Mouse (Mus musculus): Measurements from ENCODE around the gene Gdpd5. TPM values are rescaled to one million over a fixed set of nuclear protein-coding genes. Genes with fewer than 3 reads are reported as not detected.

The Gdpd5 gene
- polyA plus RNA-seq, 1 experiment from 2014 or later = 22.0 TPM

GRCm38 (mm10) chr7:99395908-99396616 lies 14.8 kb downstream of the Gdpd5 start:
- no peak overlapping the region for H3K9ac ChIP-seq
- 52% methylated on average over 11 of the region's 11 CpGs for WGBS

GRCm38 (mm10) chr7:99396994-99397659 lies 15.9 kb downstream of the Gdpd5 start:
- H3K4me3 ChIP-seq = no peak overlapping the region
- peaks cover 20% of the 10 kb centered on the region for H3K4me1 ChIP-seq
- no peaks in the 10 kb centered on the region for H3K9me3 ChIP-seq
- 66% methylated on average over 11 of the region's 11 CpGs for WGBS
- H3K36me3 ChIP-seq = 0 out of 2 replicates have a peak, but pooled peaks cover 3% of the 10 kb centered on the region
- no peak overlapping the region for H3K4me2 ChIP-seq
- H3K27me3 ChIP-seq = no peaks in the 10 kb centered on the region
- ATAC-seq (ENCODE audit: borderline replicate concordance, extremely low read depth, low FRiP score, low TSS enrichment) = no peak
- H3K27ac ChIP-seq = no peak overlapping the region
- H3K9ac ChIP-seq = no peak overlapping the region

More at GRCm38 (mm10) chr7:99395908-99396616, 14.8 kb downstream of the Gdpd5 start:
- Histone ChIP-seq H3K4me1 (peaks cover 19% of the 10 kb centered on the region), H3K36me3 (0 out of 2 replicates have a peak, but pooled peaks cover 3% of the 10 kb centered on the region), H3K27ac (no peak overlapping the region), H3K27me3 (no peaks in the 10 kb centered on the region), H3K9me3 (no peaks in the 10 kb centered on the region), H3K4me2 (no peak overlapping the region), H3K4me3 (no peak overlapping the region)
- ATAC-seq (ENCODE audit: borderline replicate concordance, extremely low read depth, low FRiP score, low TSS enrichment) = no peak

GRCm38 (mm10) chr7:99401373-99401772 lies 20.2 kb downstream of the Gdpd5 start:
- ATAC-seq (ENCODE audit: borderline replicate concordance, extremely low read depth, low FRiP score, low TSS enrichment) = peak; percentile 66; the same call in 1 of the 2 replicates
- Histone ChIP-seq H3K9ac (no peak overlapping the region), H3K4me3 (no peak overlapping the region), H3K36me3 (0 out of 2 replicates have a peak, but pooled peaks cover 3% of the 10 kb centered on the region), H3K4me1 (peaks cover 14% of the 10 kb centered on the region), H3K9me3 (no peaks in the 10 kb centered on the region), H3K4me2 (no peak overlapping the region), H3K27me3 (no peaks in the 10 kb centered on the region), H3K27ac (peak overlapping the region; percentile 43; the same call in 1 of the 2 replicates)
- WGBS = 40% methylated on average over 8 of the region's 8 CpGs

- Histone ChIP-seq H3K27ac (no peak overlapping the region), H3K27me3 (no peaks in the 10 kb centered on the region), H3K36me3 (0 out of 2 replicates have a peak, but pooled peaks cover 3% of the 10 kb centered on the region), H3K4me2 (no peak overlapping the region), H3K4me3 (no peak overlapping the region), H3K9ac (no peak overlapping the region), H3K4me1 (peaks cover 12% of the 10 kb centered on the region), H3K9me3 (no peaks in the 10 kb centered on the region)
- 71% methylated on average over 6 of the region's 6 CpGs for WGBS
- no peak for ATAC-seq (ENCODE audit: borderline replicate concordance, extremely low read depth, low FRiP score, low TSS enrichment)
Observed at GRCm38 (mm10) chr7:99402477-99402876, 21.3 kb downstream of the Gdpd5 start.

GRCm38 (mm10) chr7:99403254-99403653 lies 22.0 kb downstream of the Gdpd5 start:
- H3K4me1 ChIP-seq = peaks cover 12% of the 10 kb centered on the region
- no peak overlapping the region for H3K27ac ChIP-seq
- 0 out of 2 replicates have a peak, but pooled peaks cover 3% of the 10 kb centered on the region for H3K36me3 ChIP-seq
- H3K4me3 ChIP-seq = no peak overlapping the region
- H3K9me3 ChIP-seq = no peaks in the 10 kb centered on the region
- no peaks in the 10 kb centered on the region for H3K27me3 ChIP-seq
- no peak overlapping the region for H3K9ac ChIP-seq
- 82% methylated on average over 7 of the region's 7 CpGs for WGBS
- H3K4me2 ChIP-seq = no peak overlapping the region
- ATAC-seq (ENCODE audit: borderline replicate concordance, extremely low read depth, low FRiP score, low TSS enrichment) = no peak

GRCm38 (mm10) chr7:99404031-99404735 lies 23.0 kb downstream of the Gdpd5 start:
- H3K9ac ChIP-seq = no peak overlapping the region
- no peak overlapping the region for H3K4me3 ChIP-seq
- no peak overlapping the region for H3K27ac ChIP-seq
- H3K9me3 ChIP-seq = no peaks in the 10 kb centered on the region
- WGBS = 70% methylated on average over 12 of the region's 12 CpGs
- no peaks in the 10 kb centered on the region for H3K27me3 ChIP-seq
- H3K4me2 ChIP-seq = no peak overlapping the region
- peaks cover 12% of the 10 kb centered on the region for H3K4me1 ChIP-seq
- ATAC-seq (ENCODE audit: borderline replicate concordance, extremely low read depth, low FRiP score, low TSS enrichment) = no peak
- H3K36me3 ChIP-seq = 0 out of 2 replicates have a peak, but pooled peaks cover 3% of the 10 kb centered on the region

- Histone ChIP-seq H3K36me3 (no peaks in the 10 kb centered on the region), H3K4me1 (peaks cover 20% of the 10 kb centered on the region), H3K9ac (no peak overlapping the region), H3K4me2 (no peak overlapping the region), H3K27ac (no peak overlapping the region), H3K9me3 (no peaks in the 10 kb centered on the region), H3K4me3 (no peak overlapping the region), H3K27me3 (no peaks in the 10 kb centered on the region)
- ATAC-seq (ENCODE audit: borderline replicate concordance, extremely low read depth, low FRiP score, low TSS enrichment) = no peak
- WGBS = 37% methylated on average over 8 of the region's 8 CpGs
Observed at GRCm38 (mm10) chr7:99405386-99406155, 24.4 kb downstream of the Gdpd5 start.

- 55% methylated on average over 2 of the region's 2 CpGs for WGBS
- Histone ChIP-seq H3K36me3 (no peaks in the 10 kb centered on the region), H3K9me3 (no peaks in the 10 kb centered on the region)
Observed at GRCm38 (mm10) chr7:99407598-99407997, 26.4 kb downstream of the Gdpd5 start.

GRCm38 (mm10) chr7:99409441-99410222 lies 28.4 kb downstream of the Gdpd5 start:
- no peak for ATAC-seq (ENCODE audit: borderline replicate concordance, extremely low read depth, low FRiP score, low TSS enrichment)
- H3K9ac ChIP-seq = no peak overlapping the region
- WGBS = 56% methylated on average over 8 of the region's 8 CpGs
- no peak overlapping the region for H3K4me2 ChIP-seq
- H3K4me1 ChIP-seq = peaks cover 13% of the 10 kb centered on the region
- H3K27ac ChIP-seq = peak overlapping the region; percentile 75
- no peak overlapping the region for H3K4me3 ChIP-seq
- H3K27me3 ChIP-seq = no peaks in the 10 kb centered on the region
- H3K9me3 ChIP-seq = no peaks in the 10 kb centered on the region
- H3K36me3 ChIP-seq = no peaks in the 10 kb centered on the region

More at GRCm38 (mm10) chr7:99407598-99407997, 26.4 kb downstream of the Gdpd5 start:
- no peak overlapping the region for H3K27ac ChIP-seq
- no peak; the same call in 1 of the 2 replicates for ATAC-seq (ENCODE audit: borderline replicate concordance, extremely low read depth, low FRiP score, low TSS enrichment)
- 0 out of 2 replicates have a peak, but pooled peaks cover 8% of the 10 kb centered on the region for H3K4me1 ChIP-seq
- no peak overlapping the region for H3K4me3 ChIP-seq
- no peaks in the 10 kb centered on the region for H3K27me3 ChIP-seq
- no peak overlapping the region for H3K9ac ChIP-seq
- H3K4me2 ChIP-seq = no peak overlapping the region

GRCm38 (mm10) chr7:99410315-99410714 lies 29.1 kb downstream of the Gdpd5 start:
- no peaks in the 10 kb centered on the region for H3K27me3 ChIP-seq
- peak overlapping the region; percentile 75 for H3K27ac ChIP-seq
- peaks cover 14% of the 10 kb centered on the region for H3K4me1 ChIP-seq
- no peaks in the 10 kb centered on the region for H3K36me3 ChIP-seq
- no peak overlapping the region for H3K9ac ChIP-seq
- 70% methylated on average over 9 of the region's 9 CpGs for WGBS
- H3K4me2 ChIP-seq = no peak overlapping the region
- no peak overlapping the region for H3K4me3 ChIP-seq
- H3K9me3 ChIP-seq = no peaks in the 10 kb centered on the region
- ATAC-seq (ENCODE audit: borderline replicate concordance, extremely low read depth, low FRiP score, low TSS enrichment) = no peak
